Mouse (Mus musculus): Measurements from ENCODE around the gene Gm49391.
"Not testable (repeated sequence)": the region's sequence is repeated elsewhere in the genome, so short reads cannot be mapped to it uniquely, and the experiment has no call there.

Gm49391 gene

GRCm38 (mm10) chr13:60936500-60936901 is at the start of gene Gm49391, which contains the start of gene Ctla2a:
Gm49391 (minus strand) TSS chr13:60936571.
Ctla2a (minus strand) TSS chr13:60936625.
- no peak for DNase-seq (ENCODE audit: low spot score)

- DNase-seq (ENCODE audit: low spot score) = not testable (repeated sequence)
These were observed 35.9 kb upstream of the Gm49391 start for GRCm38 (mm10) chr13:60972319-60972718.

GRCm38 (mm10) chr13:60963985-60964384 is 27.6 kb upstream of the Gm49391 start:
- not testable (repeated sequence) for DNase-seq (ENCODE audit: low spot score)

- DNase-seq (ENCODE audit: low spot score) = no peak
These were observed 25.3 kb upstream of the Gm49391 start for GRCm38 (mm10) chr13:60961706-60962105.

DNA sequence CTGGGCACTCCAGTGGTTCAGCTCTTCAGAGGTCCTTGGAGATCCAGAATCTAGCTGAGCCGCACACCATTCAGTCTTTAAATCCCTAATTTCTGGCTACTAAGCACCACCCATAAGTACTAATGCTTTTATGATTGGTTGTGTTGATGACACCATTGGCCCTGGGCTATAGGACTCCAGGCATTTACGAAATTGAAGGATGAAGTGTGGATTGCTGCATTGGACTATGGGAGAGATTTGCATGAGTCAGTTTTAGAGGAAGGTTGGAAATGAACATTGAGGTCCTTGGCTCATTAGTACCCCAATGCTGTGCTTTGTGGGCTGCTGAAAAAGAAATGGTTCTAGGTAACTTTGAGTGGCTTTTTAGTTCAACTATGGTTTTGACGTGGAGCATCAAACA is 5.5 kb upstream of the Gm49391 start, which contains the start of gene Tpbpa:
TSS of gene Tpbpa (minus strand) at position 101 of the 400 bp plus-strand sequence.
- DNase-seq (ENCODE audit: low spot score) = not testable (repeated sequence)

GRCm38 (mm10) chr13:60935490-60935889 is 881 bp downstream of the Gm49391 start, which contains the start of gene Gm49393:
Gm49393 (minus strand) TSS chr13:60935590.
- not testable (repeated sequence) for DNase-seq (ENCODE audit: low spot score)

DNA sequence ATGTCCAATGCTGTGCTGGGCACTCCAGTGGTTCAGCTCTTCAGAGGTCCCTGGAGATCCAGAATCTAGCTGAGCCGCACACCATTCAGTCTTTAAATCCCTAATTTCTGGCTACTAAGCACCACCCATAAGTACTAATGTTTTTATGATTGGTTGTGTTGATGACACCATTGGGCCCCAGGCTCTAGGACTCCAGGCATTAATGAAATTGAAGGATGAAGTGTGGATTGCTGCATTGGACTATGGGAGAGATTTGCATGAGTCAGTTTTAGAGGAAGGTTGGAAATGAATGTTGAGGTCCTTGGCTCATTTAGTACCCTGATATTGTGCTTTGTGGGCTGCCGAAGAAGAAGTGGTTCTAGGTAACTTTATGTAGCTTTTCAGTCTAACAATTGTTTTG is 31.6 kb downstream of the Gm49391 start, which contains the start of gene Tpbpb:
TSS of gene Tpbpb (minus strand) at position 101 of the 400 bp plus-strand sequence.
- not testable (repeated sequence) for DNase-seq (ENCODE audit: low spot score)

DNA sequence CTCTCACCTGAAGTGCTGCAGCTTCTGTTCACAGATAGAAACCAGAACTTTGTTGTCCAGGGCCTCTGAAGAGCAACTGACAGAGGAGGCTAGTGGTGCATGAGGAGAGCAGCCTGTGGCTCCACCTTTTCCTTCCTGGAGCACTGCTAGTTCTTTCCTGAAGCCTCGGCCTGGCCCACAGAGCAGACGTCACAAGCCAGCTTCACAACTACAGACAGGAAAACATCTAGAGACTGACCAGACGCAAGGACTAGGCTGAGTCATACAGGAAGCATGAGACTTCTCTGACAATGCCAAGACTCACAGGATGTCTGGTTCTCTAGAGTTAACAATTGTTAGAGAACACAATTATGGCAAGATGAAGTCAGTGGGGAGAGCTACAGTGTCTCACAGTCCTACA is 39.0 kb downstream of the Gm49391 start, which contains the start of gene Ctla2b:
TSS of gene Ctla2b (minus strand) at position 120 of the 400 bp plus-strand sequence.
- peak; percentile 6 for DNase-seq (ENCODE audit: low spot score)

DNA sequence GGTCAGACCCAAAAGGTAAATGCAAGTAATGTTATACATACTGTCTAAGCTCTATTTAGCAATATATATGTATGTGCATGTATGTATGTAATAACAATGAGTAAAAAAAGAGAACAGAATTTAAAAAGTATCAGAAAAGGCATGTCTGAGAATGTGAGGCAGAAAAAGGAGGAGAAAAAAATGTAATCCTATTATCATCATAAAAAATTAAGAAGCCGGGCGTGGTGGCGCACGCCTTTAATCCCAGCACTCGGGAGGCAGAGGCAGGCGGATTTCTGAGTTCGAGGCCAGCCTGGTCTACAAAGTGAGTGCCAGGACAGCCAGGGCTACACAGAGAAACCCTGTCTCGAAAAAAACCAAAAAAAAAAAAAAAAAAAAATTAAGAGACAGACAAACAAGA is 39.6 kb downstream of the Gm49391 start, which contains the start of gene Gm49392:
TSS of gene Gm49392 (minus strand) at position 101 of the 400 bp plus-strand sequence.
- DNase-seq (ENCODE audit: low spot score) = not testable (repeated sequence)

DNA sequence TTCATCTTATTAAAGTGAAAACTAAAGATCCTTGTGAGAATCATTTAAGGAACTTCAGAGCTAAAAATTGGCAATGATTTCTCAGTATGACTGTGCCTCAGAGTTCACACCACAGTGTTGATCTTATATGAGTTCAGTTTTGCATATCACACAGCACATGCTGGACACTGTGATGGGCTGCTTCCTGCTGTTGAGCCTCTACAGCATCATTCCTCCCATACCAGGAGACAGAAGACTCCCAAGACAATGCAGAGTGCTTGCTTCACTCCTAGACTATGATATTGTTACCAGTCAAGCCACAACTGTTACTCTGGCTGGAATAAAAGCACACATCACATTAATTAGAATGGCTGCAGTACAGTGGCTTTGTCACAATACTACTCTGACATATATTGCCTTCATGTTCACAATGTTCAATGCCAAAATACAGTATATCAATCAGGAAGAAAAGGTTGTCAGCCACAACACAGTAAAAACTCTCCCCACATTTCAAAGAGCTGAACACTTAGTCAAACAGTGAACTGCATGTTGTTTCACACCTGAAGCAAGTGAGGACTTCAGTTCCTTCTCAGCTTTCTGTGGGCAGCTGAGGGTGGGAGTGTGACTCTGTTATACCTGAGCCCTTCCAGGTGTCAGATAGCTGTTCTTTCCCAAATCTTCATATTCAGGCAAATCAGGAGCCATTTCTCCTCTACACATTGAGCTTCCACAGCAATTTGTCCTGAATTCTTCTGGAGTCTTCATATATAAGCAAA is 40.8 kb downstream of the Gm49391 start:
- no peak for DNase-seq (ENCODE audit: low spot score)

DNA sequence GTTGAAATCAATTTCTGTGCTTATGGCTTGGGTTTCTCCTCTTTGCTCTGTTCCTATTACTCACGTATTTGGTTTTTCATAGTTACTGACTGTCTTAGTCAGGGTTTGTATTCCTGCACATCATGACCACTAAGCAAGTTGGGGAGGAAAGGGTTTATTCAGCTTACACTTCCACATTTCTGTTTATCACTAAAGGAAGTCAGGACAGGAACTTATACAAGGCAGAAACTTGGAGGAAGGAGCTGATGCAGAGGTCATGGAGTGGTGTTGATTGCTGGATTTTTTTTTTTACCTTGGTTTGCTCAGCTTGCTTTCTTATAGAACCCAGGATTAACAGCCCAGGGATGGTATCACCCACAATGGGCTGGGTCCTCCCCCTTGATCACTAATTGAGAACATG is 44.1 kb downstream of the Gm49391 start:
- DNase-seq (ENCODE audit: low spot score) = no peak

GRCm38 (mm10) chr13:60864281-60864680 is 72.1 kb downstream of the Gm49391 start, which contains the start of gene 4930486L24Rik:
4930486L24Rik (minus strand) TSS chr13:60864475.
- DNase-seq (ENCODE audit: low spot score) = no peak

- DNase-seq (ENCODE audit: low spot score) = no peak
These were observed 87.9 kb downstream of the Gm49391 start for GRCm38 (mm10) chr13:60848241-60849120.
